Mouse (Mus musculus): ENCODE data around the gene Olfr148. TPM values are rescaled to one million over a fixed set of nuclear protein-coding genes. Genes with fewer than 3 reads are reported as not detected.

Olfr148 gene
- polyA plus RNA-seq, 1 experiment, result not detected

GRCm38 (mm10) chr9:39603333-39603845 lies 7.1 kb upstream of the Olfr148 start:
- Histone ChIP-seq H3ac (ENCODE audit: control insufficient read depth, insufficient read length) (no peak overlapping the region), H3K79me2 (ENCODE audit: control insufficient read depth, insufficient read depth) (no peaks in the 10 kb centered on the region), H3K27me3 (ENCODE audit: control insufficient read depth, insufficient read depth, insufficient read length) (no peaks in the 10 kb centered on the region), H3K36me3 (ENCODE audit: control insufficient read depth, insufficient read depth) (no peaks in the 10 kb centered on the region), H3K4me3 (no peak overlapping the region), H3K4me2 (ENCODE audit: low read depth) (no peak overlapping the region)
- TF ChIP-seq POLR2A (IDR thresholded peaks at IDR 0.05; ENCODE audit: insufficient read length, low read depth), result no peak
- TF ChIP-seq CEBPB (IDR thresholded peaks at IDR 0.05; ENCODE audit: insufficient read depth, poor library complexity, severe bottlenecking), result no peak
- TF ChIP-seq TCF3 (IDR thresholded peaks at IDR 0.05; ENCODE audit: insufficient read length, low read depth), result no peak
- TF ChIP-seq MAX (IDR thresholded peaks at IDR 0.05; ENCODE audit: low read depth), result no peak
- no peak for TF ChIP-seq MYOG (IDR thresholded peaks at IDR 0.05; ENCODE audit: control insufficient read depth in 1 of 3, insufficient read depth in 1 of 3, insufficient read length in 2 of 3, low read depth in 2 of 3)
- no peak for TF ChIP-seq POLR2AphosphoS2 (IDR thresholded peaks at IDR 0.05; ENCODE audit: insufficient read length, low read depth)
- TF ChIP-seq MYOD1 (IDR thresholded peaks at IDR 0.05; ENCODE audit: control insufficient read depth in 1 of 3, insufficient read length in 2 of 3, low read depth in 2 of 3), result no peak
- no peak for TF ChIP-seq E2F4 (IDR thresholded peaks at IDR 0.05; ENCODE audit: insufficient read depth)
- no peak for TF ChIP-seq USF1 (IDR thresholded peaks at IDR 0.05; ENCODE audit: low read depth)
- no peak for TF ChIP-seq REST (IDR thresholded peaks at IDR 0.05; ENCODE audit: insufficient read depth, insufficient read length)
- no peak for TF ChIP-seq TCF12 (IDR thresholded peaks at IDR 0.05; ENCODE audit: insufficient read depth, poor library complexity, severe bottlenecking)
- TF ChIP-seq SRF (IDR thresholded peaks at IDR 0.05; ENCODE audit: control insufficient read depth, insufficient read length, low read depth), result no peak

GRCm38 (mm10) chr9:39603999-39604453 lies 6.4 kb upstream of the Olfr148 start, which contains the start of gene AW551984:
Gene AW551984, minus strand, starts transcription at chr9:39604403.
- Histone ChIP-seq H3K4me2 (ENCODE audit: low read depth) (no peak within 1 kb of the TSS), H3K27me3 (ENCODE audit: control insufficient read depth, insufficient read depth, insufficient read length) (no peaks in the 10 kb centered on the region), H3K79me2 (ENCODE audit: control insufficient read depth, insufficient read depth) (no peaks in the 10 kb centered on the region), H3K36me3 (ENCODE audit: control insufficient read depth, insufficient read depth) (no peaks in the 10 kb centered on the region), H3K4me3 (no peak within 1 kb of the TSS), H3ac (ENCODE audit: control insufficient read depth, insufficient read length) (no peak within 1 kb of the TSS)
- TF ChIP-seq TCF3 (IDR thresholded peaks at IDR 0.05; ENCODE audit: insufficient read length, low read depth) (no peak), SRF (IDR thresholded peaks at IDR 0.05; ENCODE audit: control insufficient read depth, insufficient read length, low read depth) (no peak), E2F4 (IDR thresholded peaks at IDR 0.05; ENCODE audit: insufficient read depth) (no peak), POLR2A (IDR thresholded peaks at IDR 0.05; ENCODE audit: insufficient read length, low read depth) (no peak), USF1 (IDR thresholded peaks at IDR 0.05; ENCODE audit: low read depth) (no peak), POLR2AphosphoS2 (IDR thresholded peaks at IDR 0.05; ENCODE audit: insufficient read length, low read depth) (no peak), TCF12 (IDR thresholded peaks at IDR 0.05; ENCODE audit: insufficient read depth, poor library complexity, severe bottlenecking) (no peak), CEBPB (IDR thresholded peaks at IDR 0.05; ENCODE audit: insufficient read depth, poor library complexity, severe bottlenecking) (no peak), REST (IDR thresholded peaks at IDR 0.05; ENCODE audit: insufficient read depth, insufficient read length) (no peak), MYOD1 (IDR thresholded peaks at IDR 0.05; ENCODE audit: control insufficient read depth in 1 of 3, insufficient read length in 2 of 3, low read depth in 2 of 3) (no peak), MAX (IDR thresholded peaks at IDR 0.05; ENCODE audit: low read depth) (no peak), MYOG (IDR thresholded peaks at IDR 0.05; ENCODE audit: control insufficient read depth in 1 of 3, insufficient read depth in 1 of 3, insufficient read length in 2 of 3, low read depth in 2 of 3) (no peak)

GRCm38 (mm10) chr9:39608497-39608896 lies 2.0 kb upstream of the Olfr148 start:
- no peaks in the 10 kb centered on the region for H3K27me3 ChIP-seq (ENCODE audit: control insufficient read depth, insufficient read depth, insufficient read length)
- no peak overlapping the region for H3K4me3 ChIP-seq
- H3ac ChIP-seq (ENCODE audit: control insufficient read depth, insufficient read length), result no peak overlapping the region
- no peaks in the 10 kb centered on the region for H3K36me3 ChIP-seq (ENCODE audit: control insufficient read depth, insufficient read depth)
- no peaks in the 10 kb centered on the region for H3K79me2 ChIP-seq (ENCODE audit: control insufficient read depth, insufficient read depth)
- no peak for TF ChIP-seq POLR2AphosphoS2 (IDR thresholded peaks at IDR 0.05; ENCODE audit: insufficient read length, low read depth)
- no peak for TF ChIP-seq TCF3 (IDR thresholded peaks at IDR 0.05; ENCODE audit: insufficient read length, low read depth)
- TF ChIP-seq REST (IDR thresholded peaks at IDR 0.05; ENCODE audit: insufficient read depth, insufficient read length), result no peak
- no peak for TF ChIP-seq MYOD1 (IDR thresholded peaks at IDR 0.05; ENCODE audit: control insufficient read depth in 1 of 3, insufficient read length in 2 of 3, low read depth in 2 of 3)
- TF ChIP-seq TCF12 (IDR thresholded peaks at IDR 0.05; ENCODE audit: insufficient read depth, poor library complexity, severe bottlenecking), result no peak
- no peak for TF ChIP-seq SRF (IDR thresholded peaks at IDR 0.05; ENCODE audit: control insufficient read depth, insufficient read length, low read depth)
- TF ChIP-seq CEBPB (IDR thresholded peaks at IDR 0.05; ENCODE audit: insufficient read depth, poor library complexity, severe bottlenecking), result no peak
- TF ChIP-seq USF1 (IDR thresholded peaks at IDR 0.05; ENCODE audit: low read depth), result no peak
- TF ChIP-seq MAX (IDR thresholded peaks at IDR 0.05; ENCODE audit: low read depth), result no peak
- TF ChIP-seq E2F4 (IDR thresholded peaks at IDR 0.05; ENCODE audit: insufficient read depth), result no peak
- no peak for TF ChIP-seq POLR2A (IDR thresholded peaks at IDR 0.05; ENCODE audit: insufficient read length, low read depth)
- no peak for TF ChIP-seq MYOG (IDR thresholded peaks at IDR 0.05; ENCODE audit: control insufficient read depth in 1 of 3, insufficient read depth in 1 of 3, insufficient read length in 2 of 3, low read depth in 2 of 3)
- no peak overlapping the region for H3K4me2 ChIP-seq (ENCODE audit: low read depth)

- Histone ChIP-seq H3K27me3 (ENCODE audit: control insufficient read depth, insufficient read depth, insufficient read length) (no peaks in the 10 kb centered on the region), H3K79me2 (ENCODE audit: control insufficient read depth, insufficient read depth) (no peaks in the 10 kb centered on the region)
Measured at GRCm38 (mm10) chr9:39611953-39612352, 1.5 kb downstream of the Olfr148 start.

More at GRCm38 (mm10) chr9:39611953-39612352, 1.5 kb downstream of the Olfr148 start:
- TF ChIP-seq TCF12 (IDR thresholded peaks at IDR 0.05; ENCODE audit: insufficient read depth, poor library complexity, severe bottlenecking) (no peak), CEBPB (IDR thresholded peaks at IDR 0.05; ENCODE audit: insufficient read depth, poor library complexity, severe bottlenecking) (no peak), POLR2AphosphoS2 (IDR thresholded peaks at IDR 0.05; ENCODE audit: insufficient read length, low read depth) (no peak), REST (IDR thresholded peaks at IDR 0.05; ENCODE audit: insufficient read depth, insufficient read length) (no peak), E2F4 (IDR thresholded peaks at IDR 0.05; ENCODE audit: insufficient read depth) (no peak), POLR2A (IDR thresholded peaks at IDR 0.05; ENCODE audit: insufficient read length, low read depth) (no peak), MYOD1 (IDR thresholded peaks at IDR 0.05; ENCODE audit: control insufficient read depth in 1 of 3, insufficient read length in 2 of 3, low read depth in 2 of 3) (no peak), USF1 (IDR thresholded peaks at IDR 0.05; ENCODE audit: low read depth) (no peak), MAX (IDR thresholded peaks at IDR 0.05; ENCODE audit: low read depth) (no peak), TCF3 (IDR thresholded peaks at IDR 0.05; ENCODE audit: insufficient read length, low read depth) (no peak), MYOG (IDR thresholded peaks at IDR 0.05; ENCODE audit: control insufficient read depth in 1 of 3, insufficient read depth in 1 of 3, insufficient read length in 2 of 3, low read depth in 2 of 3) (no peak), SRF (IDR thresholded peaks at IDR 0.05; ENCODE audit: control insufficient read depth, insufficient read length, low read depth) (no peak)
- Histone ChIP-seq H3K4me2 (ENCODE audit: low read depth) (no peak overlapping the region), H3ac (ENCODE audit: control insufficient read depth, insufficient read length) (no peak overlapping the region), H3K36me3 (ENCODE audit: control insufficient read depth, insufficient read depth) (no peaks in the 10 kb centered on the region), H3K4me3 (no peak overlapping the region)

All from myocyte (in vitro differentiated cells).